Mouse (Mus musculus) olfactory bulb, adult 2 months (tissue): ENCODE data around the gene Xylb. TPM values are rescaled to one million over a fixed set of nuclear protein-coding genes. Genes with fewer than 3 reads are reported as not detected.
A peak's percentile ranks its signal among the peaks of the same experiment; 100 is the strongest.

Experiments used
- H3K27ac ChIP-seq: fragments of 200-500 bp; 2 replicates; pipeline ENCODE4 v1.5.1; 2012; ENCODE audit warnings: low read depth, low read length; ENCODE audit not compliant: insufficient read depth
- H3K4me1 ChIP-seq: fragments of 200-500 bp; 2 replicates; pipeline ENCODE4 v1.6.1; 2012; ENCODE audit warnings: low read length; ENCODE audit not compliant: control insufficient read depth, insufficient read depth
- H3K4me3 ChIP-seq: fragments of 200-500 bp; 2 replicates; pipeline ENCODE4 v1.5.1; 2012; ENCODE audit warnings: mild to moderate bottlenecking, low read depth, low read length, moderate library complexity; ENCODE audit not compliant: insufficient read depth
- CTCF ChIP-seq: fragments of 200-500 bp; IDR thresholded peaks from 2 replicates; pipeline ENCODE4 v1.5.1; 2012; ENCODE audit warnings: low read depth, mild to moderate bottlenecking, low read length, moderate library complexity; ENCODE audit not compliant: insufficient read depth
- POLR2A ChIP-seq: fragments of 200-500 bp; IDR thresholded peaks from 2 replicates; pipeline ENCODE4 v1.6.1; 2012; ENCODE audit warnings: mild to moderate bottlenecking, low read depth, low read length, moderate library complexity; ENCODE audit not compliant: insufficient read depth
- WGBS: fragments of 180-500 bp; shearing (Covaris S2); methylation state at CpG from one replicate; pipeline ENCODE4 v1.1.7; 2018; 5-methylcytosine and 5-hydroxymethylcytosine counted together
- polyA plus RNA-seq: library from polyadenylated mRNA; stranded (reverse); fragments of >200 nt; gene quantifications from 2 replicates; pipeline ENCODE4 v1.2.4, GENCODE M21; 2012; ENCODE audit warnings: low replicate concordance; ENCODE audit not compliant: missing spikeins, insufficient read depth, insufficient read length

Xylb gene
- polyA plus RNA-seq, 1 experiment, result not detected

DNA sequence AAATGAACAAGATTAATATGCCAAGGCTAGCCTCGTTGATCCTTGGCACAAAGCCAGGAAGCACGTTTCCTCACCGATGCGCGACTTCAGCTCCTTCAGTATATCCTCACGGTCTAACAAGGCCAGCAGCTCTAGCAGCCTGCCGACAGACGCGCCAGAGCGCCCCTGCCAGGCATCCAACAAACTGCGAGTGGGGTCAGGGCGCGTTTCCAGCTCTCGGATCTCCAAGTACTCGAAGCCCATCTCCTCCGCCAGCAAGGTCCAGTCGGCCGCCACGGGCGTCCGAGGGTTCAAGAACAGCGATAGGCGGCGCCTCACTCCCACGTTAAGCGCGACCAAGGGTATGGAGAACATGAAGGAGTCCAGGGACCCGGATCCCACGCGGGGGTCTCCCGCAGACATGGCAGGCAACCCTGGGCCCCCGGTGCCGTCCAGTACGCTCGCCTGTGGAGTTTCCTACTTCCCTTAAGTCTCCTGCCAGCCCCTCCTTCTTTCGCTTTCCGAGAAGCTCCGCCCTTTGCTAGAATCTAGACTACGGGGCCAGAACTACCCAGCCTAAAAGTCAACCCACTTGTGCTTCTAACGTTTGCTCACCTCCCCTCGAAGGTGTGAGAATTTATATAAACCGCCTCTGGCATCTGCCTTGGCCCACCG, 17.5 kb upstream of the Xylb start, which contains the start of gene Acaa1a:
TSS of gene Acaa1a (plus strand) at position 119 of the 654 bp plus-strand sequence.
- no peak for TF ChIP-seq POLR2A
- TF ChIP-seq CTCF, result no peak
- Histone ChIP-seq H3K27ac (peak within 1 kb of the TSS; percentile 90), H3K4me3 (peak within 1 kb of the TSS; percentile 89), H3K4me1 (peaks cover 19% of the 10 kb centered on the region)
- under 1% methylated on average over 43 of the region's 43 CpGs for WGBS

DNA sequence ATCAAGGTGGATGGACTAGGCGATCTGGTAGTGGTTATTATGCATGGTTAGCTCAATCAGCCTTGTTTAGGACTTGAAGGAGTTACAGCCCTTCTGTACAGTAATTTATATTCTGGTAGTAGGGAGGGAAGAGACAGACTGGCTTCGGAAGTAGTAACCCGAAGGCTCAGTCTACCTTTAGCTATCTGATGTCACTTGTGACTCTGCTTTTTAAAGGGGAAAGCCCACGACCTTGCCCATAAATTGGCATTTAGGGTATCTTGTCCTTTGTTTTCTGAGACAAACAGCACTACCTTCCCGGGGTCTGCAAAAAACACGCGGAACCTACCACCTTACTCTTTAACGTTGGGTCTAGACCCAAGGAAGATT, 17.0 kb upstream of the Xylb start:
- H3K27ac ChIP-seq, result peak overlapping the region; percentile 90
- WGBS, result 3% methylated on average over 8 of the region's 8 CpGs
- H3K4me3 ChIP-seq, result peak overlapping the region; percentile 89
- H3K4me1 ChIP-seq, result peaks cover 19% of the 10 kb centered on the region
- no peak for TF ChIP-seq POLR2A
- no peak for TF ChIP-seq CTCF

DNA sequence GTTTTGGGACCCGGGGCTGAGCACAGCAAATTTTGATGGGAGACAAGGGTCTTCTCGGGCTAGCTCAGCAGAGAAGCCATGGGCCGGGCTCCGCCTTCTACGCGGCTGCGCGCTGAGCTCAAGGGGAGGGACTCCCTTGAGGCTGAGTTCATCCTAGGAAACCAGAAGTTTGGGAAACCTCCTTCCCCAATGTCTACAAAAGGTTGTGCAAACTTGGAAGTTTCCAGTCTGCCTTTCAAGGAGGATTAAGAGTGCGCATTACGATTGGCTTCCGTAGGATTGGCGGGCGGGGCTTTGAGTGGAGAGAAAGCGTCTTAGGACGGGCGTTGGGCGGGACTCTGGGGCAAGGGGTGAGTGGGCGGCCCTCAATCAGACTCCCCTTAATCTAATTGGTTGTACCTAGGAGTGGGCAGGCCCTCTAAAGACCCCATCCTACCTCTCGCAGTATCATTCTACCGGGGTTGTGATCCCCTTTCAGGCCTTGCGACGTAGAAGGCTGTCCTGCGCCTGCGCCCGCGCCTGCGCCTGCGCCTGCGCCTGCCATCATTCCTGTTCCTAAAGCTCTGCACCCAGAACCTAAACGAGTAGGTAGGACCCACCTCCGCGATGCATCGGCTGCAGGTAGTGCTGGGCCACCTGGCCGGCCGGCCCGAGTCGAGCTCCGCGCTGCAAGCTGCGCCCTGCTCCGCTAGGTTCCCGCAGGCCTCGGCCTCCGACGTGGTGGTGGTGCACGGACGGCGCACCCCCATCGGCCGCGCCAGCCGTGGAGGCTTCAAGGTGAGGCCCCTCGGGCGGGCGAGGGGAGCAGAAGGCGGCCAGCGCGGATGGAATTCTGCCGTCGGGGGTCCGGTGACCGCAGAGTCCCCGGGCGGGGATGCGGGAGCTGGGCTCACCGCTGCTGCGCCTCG, 16.0 kb upstream of the Xylb start, which contains the start of gene Myd88:
TSS of gene Myd88 (minus strand) at position 503 of the 908 bp plus-strand sequence.
- under 1% methylated on average over 68 of the region's 68 CpGs for WGBS
- H3K4me3 ChIP-seq, result peak within 1 kb of the TSS; percentile 89
- H3K4me1 ChIP-seq, result peaks cover 19% of the 10 kb centered on the region
- H3K27ac ChIP-seq, result peak within 1 kb of the TSS; percentile 90
- TF ChIP-seq POLR2A (peak; percentile 33), CTCF (no peak)

DNA sequence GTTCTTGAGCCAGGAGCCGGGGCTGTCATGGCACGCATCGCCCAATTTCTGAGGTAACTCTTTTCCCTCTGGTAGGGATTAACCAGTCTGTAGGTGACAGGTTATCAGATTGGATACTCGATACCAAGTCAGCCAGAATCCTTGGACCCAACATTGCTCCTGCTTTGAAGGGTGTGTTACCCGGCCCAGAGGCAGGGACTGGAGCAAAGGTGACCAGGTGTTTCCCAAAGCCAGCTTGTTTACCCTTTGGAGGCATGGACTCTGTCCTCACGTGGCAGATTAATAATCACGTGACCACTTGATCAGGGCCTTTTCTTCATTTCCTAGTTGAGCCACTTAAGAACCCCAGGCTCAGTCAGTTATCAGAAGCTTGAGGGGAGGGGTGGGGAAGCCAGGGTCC, 14.5 kb upstream of the Xylb start:
- WGBS, result 87% methylated on average over 7 of the region's 7 CpGs
- TF ChIP-seq CTCF (no peak), POLR2A (no peak)
- no peak overlapping the region for H3K4me3 ChIP-seq
- peaks cover 19% of the 10 kb centered on the region for H3K4me1 ChIP-seq
- H3K27ac ChIP-seq, result no peak overlapping the region

DNA sequence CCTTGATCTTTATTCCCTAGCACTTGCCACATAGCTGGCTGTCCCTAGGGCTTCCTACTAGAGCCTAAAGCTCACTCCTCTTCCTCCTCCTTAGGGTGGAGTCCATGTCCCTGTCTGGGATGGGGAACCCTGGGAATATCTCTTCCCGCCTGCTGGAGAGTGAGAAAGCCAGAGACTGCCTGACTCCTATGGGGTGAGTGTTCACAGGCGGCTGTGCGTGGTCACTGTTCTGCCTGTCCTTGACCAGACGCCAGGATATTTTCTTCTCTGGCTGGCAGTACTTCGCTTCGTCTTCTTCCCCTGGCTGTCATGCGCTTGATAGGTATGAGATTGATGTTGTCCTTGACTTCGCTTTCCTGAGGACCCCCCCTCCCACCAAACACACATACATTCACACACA, 10.8 kb upstream of the Xylb start:
- TF ChIP-seq POLR2A, result no peak
- no peak for TF ChIP-seq CTCF
- 94% methylated on average over 8 of the region's 8 CpGs for WGBS

DNA sequence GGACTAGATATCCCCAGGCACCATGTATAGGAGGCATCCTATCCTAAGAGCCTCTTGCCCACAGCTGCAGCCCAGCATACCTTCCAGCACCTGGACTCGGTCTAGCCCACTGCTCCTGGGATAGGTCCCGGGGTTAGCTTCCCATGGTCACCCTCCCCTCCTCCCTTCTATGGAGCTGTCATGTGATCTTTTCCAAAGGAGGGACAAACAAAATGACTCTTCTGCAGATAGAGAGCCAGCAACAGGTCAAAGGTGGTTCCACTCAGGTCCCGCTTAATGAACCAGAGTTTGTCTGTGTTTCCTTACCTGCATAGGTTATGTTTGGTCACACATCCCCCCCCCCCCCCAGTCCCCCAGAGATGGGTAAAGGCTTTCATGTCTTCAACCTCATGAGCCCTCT, 6.7 kb upstream of the Xylb start:
- 92% methylated on average over 3 of the region's 3 CpGs for WGBS
- Histone ChIP-seq H3K27ac (no peak overlapping the region), H3K4me1 (no peaks in the 10 kb centered on the region), H3K4me3 (no peak overlapping the region)
- TF ChIP-seq POLR2A (no peak), CTCF (no peak)

More for the DNA sequence above, 10.8 kb upstream of the Xylb start:
- H3K4me3 ChIP-seq, result no peak overlapping the region
- peaks cover 9% of the 10 kb centered on the region for H3K4me1 ChIP-seq
- H3K27ac ChIP-seq, result no peak overlapping the region

DNA sequence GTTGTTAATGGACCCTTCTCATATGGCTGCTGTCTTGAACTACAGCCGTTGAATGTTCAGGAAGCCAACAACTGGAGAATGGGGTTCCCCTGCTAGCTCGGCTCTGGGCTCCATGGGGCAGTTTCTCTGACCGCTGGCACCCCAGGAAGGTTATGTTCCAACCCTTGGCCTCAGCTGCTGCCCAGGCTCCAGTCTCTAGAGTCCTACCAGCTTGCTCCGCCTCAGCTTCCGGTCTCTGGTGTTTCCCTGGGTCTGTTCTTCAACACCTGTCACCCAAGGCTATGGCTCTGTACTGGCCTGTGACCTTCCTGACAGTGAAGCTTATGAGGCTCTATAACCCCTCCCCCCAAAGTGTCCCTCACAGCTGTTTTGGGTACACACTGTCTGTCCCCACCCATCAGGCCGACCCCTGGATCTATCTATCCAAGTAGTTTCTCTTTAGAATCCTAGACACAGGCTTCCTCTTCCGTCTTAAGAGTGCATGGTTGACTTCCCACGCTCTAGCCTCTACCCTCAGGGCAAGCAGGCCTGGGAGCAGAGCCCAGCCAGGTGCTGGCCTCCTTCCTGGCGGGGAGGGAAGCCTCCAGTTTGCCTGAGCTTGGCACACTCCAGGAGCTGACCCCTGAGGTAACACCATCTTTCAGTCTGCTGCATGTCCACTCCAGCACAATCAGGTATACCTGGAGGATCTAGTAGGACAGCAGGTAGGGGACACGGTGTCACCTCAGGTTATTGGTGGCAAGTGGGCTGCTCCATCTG, 6.1 kb upstream of the Xylb start:
- 85% methylated on average over 10 of the region's 10 CpGs for WGBS
- TF ChIP-seq CTCF (no peak), POLR2A (no peak)
- no peak overlapping the region for H3K27ac ChIP-seq
- no peak overlapping the region for H3K4me3 ChIP-seq
- no peaks in the 10 kb centered on the region for H3K4me1 ChIP-seq

DNA sequence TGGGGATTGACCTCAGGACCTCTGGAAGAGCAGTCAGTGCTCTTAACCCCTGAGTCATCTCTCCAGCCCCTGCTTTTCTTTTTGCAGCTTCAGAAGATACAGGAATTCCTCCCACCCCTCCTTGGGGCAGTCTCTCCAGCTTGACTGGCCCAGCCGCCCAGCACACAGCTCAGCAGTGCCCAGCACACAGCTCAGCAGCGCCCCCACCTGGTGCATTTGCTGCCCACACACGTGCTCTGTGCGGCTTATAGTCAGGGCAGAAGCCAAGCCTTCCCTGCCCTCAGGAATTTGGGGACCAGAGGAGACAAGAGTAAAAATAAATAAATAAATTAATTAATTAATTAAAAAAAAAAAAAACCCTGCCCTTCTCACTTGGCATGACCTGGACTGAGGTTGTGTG, 5.1 kb upstream of the Xylb start:
- no peak overlapping the region for H3K27ac ChIP-seq
- no peaks in the 10 kb centered on the region for H3K4me1 ChIP-seq
- TF ChIP-seq POLR2A (no peak), CTCF (peak; percentile 52; the same call in 1 of the 2 replicates)
- 35% methylated on average over 4 of the region's 4 CpGs for WGBS
- H3K4me3 ChIP-seq, result no peak overlapping the region
